Comparison of ENCODE assay signal across 13 mouse cellular contexts in the genomic region with DNA sequence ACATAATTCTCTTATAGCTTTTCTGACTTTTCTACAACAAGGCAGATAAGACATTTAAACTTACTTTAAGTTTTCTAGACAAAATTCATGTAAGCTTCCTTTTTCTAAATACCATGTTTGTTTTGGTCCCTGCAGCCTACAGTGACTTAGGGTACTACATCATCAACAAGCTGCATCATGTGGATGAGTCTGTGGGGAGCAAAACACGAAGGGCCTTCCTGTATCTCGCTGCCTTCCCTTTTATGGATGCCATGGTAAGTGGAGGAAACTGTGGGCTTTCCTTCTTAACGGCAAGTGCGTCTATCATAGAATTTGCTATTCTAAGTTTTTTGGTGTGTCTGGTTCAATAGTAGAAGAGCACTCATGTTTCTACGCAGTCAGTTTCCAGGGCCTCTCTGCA.
"Had no signal": no experiment of that assay in that cellular context is flagged by ENCODE, and none has a peak within 500 bp of the region (broad histone marks: within the 10 kb centered on the region; RNA-seq: fewer than 3 reads in every experiment).

No protein-coding gene starts in this region.

- H3K36me3 ChIP-seq: stomach, embryonic 15.5 days had no signal

- H3K9ac ChIP-seq: lung, embryonic 14.5 days; midbrain, embryonic 13.5 days; midbrain, embryonic 15.5 days; neural tube, embryonic 12.5 days; stomach, embryonic 15.5 days had no signal

- H3K9me3 ChIP-seq: midbrain, embryonic 13.5 days; midbrain, embryonic 15.5 days; neural tube, embryonic 12.5 days; stomach, embryonic 15.5 days had no signal

- H3K4me3 ChIP-seq: midbrain, embryonic 13.5 days; midbrain, embryonic 15.5 days; neural tube, embryonic 12.5 days; stomach, embryonic 15.5 days had no signal

- DNase-seq: lung, adult 18-20 months; lung, embryonic 14.5 days; lung, postnatal 10 days; lung, postnatal 4 days; right cerebral cortex, postnatal 14 days; thymus, adult 2 months; thymus, postnatal 25 days; thymus, postnatal 4 days had no signal

- ATAC-seq: midbrain, embryonic 13.5 days; midbrain, embryonic 15.5 days had no signal

- H3K27ac ChIP-seq: midbrain, embryonic 13.5 days; midbrain, embryonic 15.5 days; neural tube, embryonic 12.5 days; stomach, embryonic 15.5 days; stomach, postnatal 0 days had no signal

- H3K27me3 ChIP-seq: midbrain, embryonic 15.5 days; neural tube, embryonic 12.5 days; stomach, embryonic 15.5 days had no signal
